Mouse (Mus musculus) liver, embryonic 14.5 days (tissue): ENCODE measurements around the gene Serpina3c. TPM values are rescaled to one million over a fixed set of nuclear protein-coding genes. Genes with fewer than 3 reads are reported as not detected.

ENCODE experiments used
- ATAC-seq: fragments of 200-750 bp; cut with Nextera tagmentation; 2 replicates; pipeline ENCODE4 v1.8.0; 2017; ENCODE audit warnings: moderate number of reproducible peaks, mild to moderate bottlenecking, moderate library complexity; ENCODE audit not compliant: insufficient read depth
- DNase-seq, 3 experiments: peaks; one replicate each; pipeline ENCODE4 v3.0.0-alpha.2; 2012 to 2013; ENCODE audit warnings: low read depth in 3 of 3, low spot score in 3 of 3
- H3K27ac ChIP-seq: fragments of 300-500 bp; sonication (generic); 2 replicates; pipeline ENCODE4 v1.5.1; 2014; ENCODE audit warnings: moderate library complexity, mild to moderate bottlenecking, control low read depth, inconsistent platforms
- H3K27me3 ChIP-seq: fragments of 300-500 bp; sonication (generic); 2 replicates; pipeline ENCODE4 v1.6.1; 2014; ENCODE audit warnings: mild to moderate bottlenecking, low read length, moderate library complexity; ENCODE audit not compliant: control insufficient read depth, insufficient read depth
- H3K36me3 ChIP-seq: fragments of 300-500 bp; sonication (generic); replicated peaks from 2 replicates; pipeline ENCODE4 v1.6.1; 2014; ENCODE audit warnings: low read depth; ENCODE audit not compliant: control insufficient read depth, insufficient read depth
- H3K4me1 ChIP-seq, 2 experiments: fragments of 200-500 bp in 1 of 2; fragments of 300-500 bp in 1 of 2; sonication (generic) in 1 of 2; replicated peaks; 2 replicates each; pipeline ENCODE4 v1.6.1; 2012 to 2014; ENCODE audit warnings: antibody characterized with exemption in 1 of 2, inconsistent platforms in 1 of 2, low read length in 1 of 2; ENCODE audit not compliant: control insufficient read depth in 2 of 2, insufficient read depth in 2 of 2
- H3K4me2 ChIP-seq: fragments of 300-500 bp; sonication (generic); 2 replicates; pipeline ENCODE4 v1.6.1; 2014; ENCODE audit warnings: low read depth, mild to moderate bottlenecking, control low read depth, moderate library complexity
- H3K4me3 ChIP-seq, 2 experiments: fragments of 200-500 bp in 1 of 2; fragments of 300-500 bp in 1 of 2; sonication (generic) in 1 of 2; 2 replicates each; pipeline ENCODE4 v1.5.1; 2012 to 2014; ENCODE audit warnings: low read depth in 2 of 2, low read length in 2 of 2, mild to moderate bottlenecking in 2 of 2, control low read depth in 1 of 2, inconsistent platforms in 1 of 2, moderate library complexity in 1 of 2; ENCODE audit not compliant: insufficient read depth in 1 of 2
- H3K9ac ChIP-seq: fragments of 300-500 bp; sonication (generic); replicated peaks from 2 replicates; pipeline ENCODE4 v1.6.1; 2014; ENCODE audit warnings: mild to moderate bottlenecking, control low read depth, moderate library complexity
- H3K9me3 ChIP-seq: fragments of 300-500 bp; sonication (generic); 2 replicates; pipeline ENCODE4 v1.6.1; 2016; ENCODE audit warnings: low read length, mixed read lengths; ENCODE audit not compliant: control insufficient read depth
- CTCF ChIP-seq: IDR thresholded peaks from 2 replicates; pipeline ENCODE4 v1.5.1; 2016; ENCODE audit warnings: antibody characterized with exemption, low read depth, control low read depth
- EP300 ChIP-seq: IDR thresholded peaks from 2 replicates; pipeline ENCODE4 v1.6.1; 2016; ENCODE audit warnings: antibody characterized with exemption, low read depth
- WGBS: fragments of 180-500 bp; shearing (Covaris S2); extraction: QIAGEN DNeasy Blood & Tissue Kit; methylation state at CpG from one replicate; pipeline ENCODE4 v1.1.7; 2014; ENCODE audit not compliant: insufficient replicate concordance; 5-methylcytosine and 5-hydroxymethylcytosine counted together
- polyA plus RNA-seq, 2 experiments: library from polyadenylated mRNA; depleted of rRNA in 1 of 2; stranded (reverse) in 1 of 2; unstranded in 1 of 2; fragments of >200 nt; fragmentation: Nextera tagmentation in 1 of 2; extraction: Ambion mirVana in 1 of 2; gene quantifications; 2 replicates each; pipeline versions ENCODE4 v1.2.1 to v1.2.3; 2012 to 2014

Serpina3c gene
- polyA plus RNA-seq (2012; rRNA removed) (not detected in 2 replicates), polyA plus RNA-seq (2014; fragmentation: Nextera tagmentation; extraction: Ambion mirVana) (not detected in 2 replicates)

DNA sequence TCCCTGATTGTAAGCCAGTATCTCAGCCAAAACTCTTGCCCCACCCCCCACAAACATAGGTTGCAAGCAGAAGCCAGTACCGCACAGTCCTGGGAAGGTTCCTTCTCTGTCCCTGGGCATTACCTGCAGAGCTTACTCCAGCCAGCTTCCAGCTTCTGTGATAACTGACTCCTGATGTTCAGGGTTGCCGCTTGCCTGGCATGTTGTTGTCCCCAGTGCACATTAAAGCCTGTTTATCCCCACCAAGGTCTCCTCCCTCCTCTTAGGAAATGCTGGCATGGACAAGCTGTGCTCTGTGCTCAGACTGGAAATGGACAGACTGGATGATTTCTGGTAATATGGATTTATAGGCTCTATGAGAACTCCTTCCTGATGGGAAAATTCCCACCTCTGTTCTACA lies at the start of gene Serpina3c:
Gene Serpina3c (minus strand): TSS at position 215 of the 400 bp plus-strand sequence.
- TF ChIP-seq EP300 (no peak), CTCF (no peak)
- H3K4me1 ChIP-seq, result no peaks in the 10 kb centered on the region
- ATAC-seq (no peak), DNase-seq (no peak)
- 60% methylated on average over 2 of the region's 2 CpGs for WGBS
- H3K4me3 ChIP-seq, result no peak within 1 kb of the TSS
- H3K9ac ChIP-seq, result no peak within 1 kb of the TSS
- H3K27ac ChIP-seq, result no peak within 1 kb of the TSS
- no peak within 1 kb of the TSS for H3K4me2 ChIP-seq
- H3K36me3 ChIP-seq, result no peaks in the 10 kb centered on the region
- H3K9me3 ChIP-seq, result no peaks in the 10 kb centered on the region
- H3K27me3 ChIP-seq, result no peaks in the 10 kb centered on the region

DNA sequence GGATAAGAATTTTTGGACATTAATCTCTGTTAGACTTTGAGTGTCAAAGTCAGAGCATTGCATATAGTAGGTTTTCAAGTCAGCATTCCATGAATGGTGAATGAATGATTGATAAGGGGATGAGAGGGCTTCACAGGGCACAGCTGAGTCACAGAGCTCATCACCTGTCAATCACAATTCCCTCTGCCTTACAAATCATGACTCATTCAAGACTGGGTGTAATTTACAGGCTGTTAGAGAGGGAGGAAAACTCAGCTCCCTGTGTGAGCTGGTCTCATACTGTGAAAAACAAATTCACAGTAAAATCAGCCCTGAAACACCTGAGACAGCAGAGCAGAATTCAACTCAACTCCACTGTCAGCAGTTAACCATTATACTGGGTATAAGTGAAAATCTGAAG lies 37.2 kb upstream of the Serpina3c start:
- Histone ChIP-seq H3K27me3 (no peaks in the 10 kb centered on the region), H3K9ac (no peak overlapping the region), H3K9me3 (no peaks in the 10 kb centered on the region), H3K4me3 (no peak overlapping the region), H3K4me2 (no peak overlapping the region), H3K27ac (no peak overlapping the region), H3K4me1 (no peaks in the 10 kb centered on the region), H3K36me3 (no peaks in the 10 kb centered on the region)
- no peak for ATAC-seq
- no peak for DNase-seq
- TF ChIP-seq EP300, result no peak
- TF ChIP-seq CTCF, result no peak

DNA sequence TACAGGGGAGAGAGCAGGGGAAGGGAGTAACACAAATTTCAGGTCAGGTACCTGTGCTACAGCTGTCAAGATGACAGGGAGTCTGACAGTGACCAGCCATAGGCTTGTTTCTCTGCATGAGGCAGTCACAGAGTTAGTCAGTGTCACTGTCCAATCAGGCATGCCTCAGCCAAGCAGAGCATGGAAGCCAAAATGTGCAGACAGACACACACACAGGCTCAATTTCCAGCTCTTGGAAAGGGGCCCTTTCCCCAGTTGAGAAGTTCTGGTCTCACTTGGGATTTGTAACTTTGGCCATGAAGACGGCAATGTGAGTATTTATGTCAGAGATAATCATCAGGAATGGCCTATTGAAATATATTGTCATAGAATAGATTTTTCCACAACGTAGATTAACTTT lies 35.6 kb upstream of the Serpina3c start:
- no peak for DNase-seq
- no peak overlapping the region for H3K9ac ChIP-seq
- ATAC-seq, result no peak
- no peaks in the 10 kb centered on the region for H3K36me3 ChIP-seq
- no peaks in the 10 kb centered on the region for H3K4me1 ChIP-seq
- no peaks in the 10 kb centered on the region for H3K9me3 ChIP-seq
- TF ChIP-seq CTCF, result no peak
- no peak for TF ChIP-seq EP300
- WGBS, result 55% methylated on average over 2 of the region's 2 CpGs
- H3K27me3 ChIP-seq, result no peaks in the 10 kb centered on the region
- no peak overlapping the region for H3K4me3 ChIP-seq
- no peak overlapping the region for H3K27ac ChIP-seq
- H3K4me2 ChIP-seq, result no peak overlapping the region

DNA sequence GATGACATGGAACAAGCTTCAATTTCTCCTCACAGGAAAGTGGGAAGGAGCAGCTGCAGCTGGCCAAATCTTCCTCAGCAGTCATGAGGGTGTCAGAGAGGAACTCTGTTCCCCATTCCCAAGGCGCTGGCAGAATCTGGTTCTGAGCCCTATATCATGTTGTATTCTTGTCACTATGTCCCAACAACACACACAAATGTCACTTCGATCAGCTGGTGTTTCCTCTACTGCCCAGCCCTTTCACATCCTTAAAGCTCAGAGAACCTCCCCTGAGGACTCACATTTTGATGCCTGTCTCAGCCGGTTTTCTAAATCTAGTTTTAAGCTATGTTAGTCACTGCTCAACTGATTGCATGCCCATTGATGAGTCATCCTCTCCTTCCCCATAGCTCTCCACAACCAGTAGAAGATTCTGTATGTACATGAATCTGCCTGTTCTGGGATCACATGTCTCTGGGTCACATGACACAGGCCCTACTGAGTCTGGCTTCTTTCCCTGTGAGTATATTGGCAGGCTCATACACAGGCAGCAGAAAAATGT lies 32.4 kb upstream of the Serpina3c start:
- ATAC-seq (no peak), DNase-seq (no peak)
- Histone ChIP-seq H3K27ac (no peak overlapping the region), H3K4me2 (no peak overlapping the region), H3K9me3 (no peaks in the 10 kb centered on the region), H3K4me1 (no peaks in the 10 kb centered on the region), H3K4me3 (no peak overlapping the region), H3K36me3 (no peaks in the 10 kb centered on the region), H3K27me3 (no peaks in the 10 kb centered on the region), H3K9ac (no peak overlapping the region)
- 55% methylated on average over 3 of the region's 3 CpGs for WGBS
- no peak for TF ChIP-seq CTCF
- TF ChIP-seq EP300, result no peak

DNA sequence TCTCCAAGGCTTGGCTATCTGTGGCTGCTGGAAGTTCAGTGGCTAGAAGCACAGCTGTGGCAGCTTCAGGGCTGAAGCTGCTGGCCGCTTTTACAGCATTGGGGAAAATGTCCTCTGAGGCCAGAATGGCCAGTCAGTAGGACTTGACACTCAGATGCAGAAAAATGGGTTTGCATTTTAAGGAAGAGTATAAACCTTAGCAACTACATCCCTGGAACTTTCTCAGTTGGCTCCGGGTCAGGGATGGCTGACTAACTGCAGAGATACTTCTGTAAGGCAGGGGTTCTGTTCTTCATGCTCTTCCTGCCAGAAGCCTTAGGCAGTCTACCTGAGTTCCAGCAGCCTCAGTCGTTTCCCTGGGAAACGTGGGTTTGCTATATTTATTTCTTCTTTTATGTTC lies 31.4 kb upstream of the Serpina3c start:
- no peaks in the 10 kb centered on the region for H3K27me3 ChIP-seq
- DNase-seq (no peak), ATAC-seq (no peak)
- no peak for TF ChIP-seq EP300
- TF ChIP-seq CTCF, result no peak
- no peak overlapping the region for H3K4me2 ChIP-seq
- H3K27ac ChIP-seq, result no peak overlapping the region
- no peak overlapping the region for H3K9ac ChIP-seq
- no peak overlapping the region for H3K4me3 ChIP-seq
- H3K36me3 ChIP-seq, result no peaks in the 10 kb centered on the region
- H3K9me3 ChIP-seq, result no peaks in the 10 kb centered on the region
- no peaks in the 10 kb centered on the region for H3K4me1 ChIP-seq
- WGBS, result 44% methylated on average over 4 of the region's 4 CpGs
